Mouse (Mus musculus): ENCODE results near the gene Olfr281. TPM values are rescaled to one million over a fixed set of nuclear protein-coding genes. Genes with fewer than 3 reads are reported as not detected.

The Olfr281 gene
- total RNA-seq, 1 experiment from 2014 or later = not detected

- no peak for ATAC-seq (replicated peaks in 1 of 2; ENCODE audit: insufficient read depth in 1 of 2, low FRiP score in 2 of 2, low TSS enrichment in 1 of 2, low read depth in 1 of 2, poor library complexity in 2 of 2, severe bottlenecking in 2 of 2)
These were observed 23.9 kb downstream of the Olfr281 start for GRCm38 (mm10) chr15:98476281-98476680.

- ATAC-seq (replicated peaks in 1 of 2; ENCODE audit: insufficient read depth in 1 of 2, low FRiP score in 2 of 2, low TSS enrichment in 1 of 2, low read depth in 1 of 2, poor library complexity in 2 of 2, severe bottlenecking in 2 of 2) = no peak
These were observed 27.2 kb downstream of the Olfr281 start for GRCm38 (mm10) chr15:98479568-98480102.

GRCm38 (mm10) chr15:98482701-98483100 lies 30.3 kb downstream of the Olfr281 start, which contains the start of gene Lalba:
Gene Lalba, minus strand, starts transcription at chr15:98482721.
- no peak for ATAC-seq (replicated peaks in 1 of 2; ENCODE audit: insufficient read depth in 1 of 2, low FRiP score in 2 of 2, low TSS enrichment in 1 of 2, low read depth in 1 of 2, poor library complexity in 2 of 2, severe bottlenecking in 2 of 2)

GRCm38 (mm10) chr15:98483907-98484886 lies 31.8 kb downstream of the Olfr281 start:
- ATAC-seq (replicated peaks in 1 of 2; ENCODE audit: insufficient read depth in 1 of 2, low FRiP score in 2 of 2, low TSS enrichment in 1 of 2, low read depth in 1 of 2, poor library complexity in 2 of 2, severe bottlenecking in 2 of 2) = peak; percentile 27 to 66

- ATAC-seq (replicated peaks in 1 of 2; ENCODE audit: insufficient read depth in 1 of 2, low FRiP score in 2 of 2, low TSS enrichment in 1 of 2, low read depth in 1 of 2, poor library complexity in 2 of 2, severe bottlenecking in 2 of 2) = no peak
These were observed 34.1 kb downstream of the Olfr281 start for GRCm38 (mm10) chr15:98486433-98487021.

- no peak for ATAC-seq (replicated peaks in 1 of 2; ENCODE audit: insufficient read depth in 1 of 2, low FRiP score in 2 of 2, low TSS enrichment in 1 of 2, low read depth in 1 of 2, poor library complexity in 2 of 2, severe bottlenecking in 2 of 2)
These were observed 38.9 kb downstream of the Olfr281 start for GRCm38 (mm10) chr15:98491332-98491731.

- no peak for ATAC-seq (replicated peaks in 1 of 2; ENCODE audit: insufficient read depth in 1 of 2, low FRiP score in 2 of 2, low TSS enrichment in 1 of 2, low read depth in 1 of 2, poor library complexity in 2 of 2, severe bottlenecking in 2 of 2)
These were observed 39.7 kb downstream of the Olfr281 start, which contains the start of gene Olfr279 for GRCm38 (mm10) chr15:98492102-98492501. Gene Olfr279, plus strand, starts transcription at chr15:98492402.

- ATAC-seq (replicated peaks in 1 of 2; ENCODE audit: insufficient read depth in 1 of 2, low FRiP score in 2 of 2, low TSS enrichment in 1 of 2, low read depth in 1 of 2, poor library complexity in 2 of 2, severe bottlenecking in 2 of 2) = no peak
These were observed 45.2 kb downstream of the Olfr281 start for GRCm38 (mm10) chr15:98497631-98498030.

- ATAC-seq (replicated peaks in 1 of 2; ENCODE audit: insufficient read depth in 1 of 2, low FRiP score in 2 of 2, low TSS enrichment in 1 of 2, low read depth in 1 of 2, poor library complexity in 2 of 2, severe bottlenecking in 2 of 2) = no peak
These were observed 50.9 kb downstream of the Olfr281 start for GRCm38 (mm10) chr15:98503317-98503716.

GRCm38 (mm10) chr15:98504514-98504913 lies 52.1 kb downstream of the Olfr281 start:
- ATAC-seq (replicated peaks in 1 of 2; ENCODE audit: insufficient read depth in 1 of 2, low FRiP score in 2 of 2, low TSS enrichment in 1 of 2, low read depth in 1 of 2, poor library complexity in 2 of 2, severe bottlenecking in 2 of 2) = peak; percentile 53 to 64; a peak in 1 of 4 replicates

- peak; percentile 61 to 73 for ATAC-seq (replicated peaks in 1 of 2; ENCODE audit: insufficient read depth in 1 of 2, low FRiP score in 2 of 2, low TSS enrichment in 1 of 2, low read depth in 1 of 2, poor library complexity in 2 of 2, severe bottlenecking in 2 of 2)
These were observed 54.0 kb downstream of the Olfr281 start for GRCm38 (mm10) chr15:98506253-98506957.

- ATAC-seq (replicated peaks in 1 of 2; ENCODE audit: insufficient read depth in 1 of 2, low FRiP score in 2 of 2, low TSS enrichment in 1 of 2, low read depth in 1 of 2, poor library complexity in 2 of 2, severe bottlenecking in 2 of 2) = no peak
These were observed 54.9 kb downstream of the Olfr281 start for GRCm38 (mm10) chr15:98507321-98507720.

- no peak for ATAC-seq (replicated peaks in 1 of 2; ENCODE audit: insufficient read depth in 1 of 2, low FRiP score in 2 of 2, low TSS enrichment in 1 of 2, low read depth in 1 of 2, poor library complexity in 2 of 2, severe bottlenecking in 2 of 2)
These were observed 57.0 kb downstream of the Olfr281 start for GRCm38 (mm10) chr15:98509387-98509786.

Other genes with a start within 250 kb of the Olfr281 start
- gene Gm44579, start 231.6 kb upstream of the Olfr281 start, total RNA-seq (2017) = not detected in 2 replicates
- not detected in 2 replicates for gene Olfr287, start 231.5 kb upstream of the Olfr281 start, total RNA-seq (2017)
- gene Olfr286, start 218.1 kb upstream of the Olfr281 start, total RNA-seq (2017) = not detected in 2 replicates
- not detected in 2 replicates for gene H1fnt, start 195.3 kb upstream of the Olfr281 start, total RNA-seq (2017)
- gene Zfp641, start 156.4 kb upstream of the Olfr281 start, total RNA-seq (2017) = not detected in 2 replicates
- gene Olfr285, start 135.2 kb upstream of the Olfr281 start, total RNA-seq (2017) = not detected in 2 replicates
- gene Olfr284, start 111.6 kb upstream of the Olfr281 start, total RNA-seq (2017) = not detected in 2 replicates
- not detected in 2 replicates for gene Olfr283, start 71.6 kb upstream of the Olfr281 start, total RNA-seq (2017)
- not detected in 2 replicates for gene Olfr282, start 21.4 kb upstream of the Olfr281 start, total RNA-seq (2017)
- gene OR5BS1P, start 17.3 kb downstream of the Olfr281 start, total RNA-seq (2017) = not detected in 2 replicates
- gene Lalba, start 30.1 kb downstream of the Olfr281 start, total RNA-seq (2017) = not detected in 2 replicates
- not detected in 2 replicates for gene Olfr279, start 39.8 kb downstream of the Olfr281 start, total RNA-seq (2017)
- 55.2 and 57.8 TPM in 2 replicates for gene Kansl2, start 81.7 kb downstream of the Olfr281 start, total RNA-seq (2017)
- gene Ccnt1, start 118.3 kb downstream of the Olfr281 start, total RNA-seq (2017) = 109 and 125 TPM in 2 replicates
- not detected in 2 replicates for gene 4930415O20Rik, start 118.4 kb downstream of the Olfr281 start, total RNA-seq (2017)
- 14.1 and 17.3 TPM in 2 replicates for gene Adcy6, start 157.5 kb downstream of the Olfr281 start, total RNA-seq (2017)
- gene Cacnb3, start 178.3 kb downstream of the Olfr281 start, total RNA-seq (2017) = not detected in 2 replicates
- gene Ddx23, start 210.3 kb downstream of the Olfr281 start, total RNA-seq (2017) = 93.8 and 108 TPM in 2 replicates
- gene Rnd1, start 224.9 kb downstream of the Olfr281 start, total RNA-seq (2017) = 0.79 and 1.1 TPM in 2 replicates